Mouse (Mus musculus): ENCODE results near the gene Kif5a.
"Not testable (repeated sequence)": the region's sequence is repeated elsewhere in the genome, so short reads cannot be mapped to it uniquely, and the experiment has no call there.

Gene Kif5a

GRCm38 (mm10) chr10:127214422-127214803 lies 48.7 kb downstream of the Kif5a start:
- peak; percentile 31 for DNase-seq (ENCODE audit: low spot score)

GRCm38 (mm10) chr10:127213704-127214421 lies 49.3 kb downstream of the Kif5a start:
- no peak for DNase-seq (ENCODE audit: low spot score)

GRCm38 (mm10) chr10:127213272-127213671 lies 49.9 kb downstream of the Kif5a start:
- DNase-seq (ENCODE audit: low spot score), result peak; percentile 40

GRCm38 (mm10) chr10:127211414-127211854 lies 51.7 kb downstream of the Kif5a start, which contains the start of gene Pip4k2c:
Gene Pip4k2c, minus strand, starts transcription at chr10:127211585.
- DNase-seq (ENCODE audit: low spot score), result peak; percentile 90

- DNase-seq (ENCODE audit: low spot score), result peak; percentile 57
These were observed 52.2 kb downstream of the Kif5a start for GRCm38 (mm10) chr10:127210961-127211405.

GRCm38 (mm10) chr10:127209928-127210570 lies 53.1 kb downstream of the Kif5a start:
- DNase-seq (ENCODE audit: low spot score), result no peak

- no peak for DNase-seq (ENCODE audit: low spot score)
These were observed 54.2 kb downstream of the Kif5a start for GRCm38 (mm10) chr10:127208921-127209320.

GRCm38 (mm10) chr10:127205373-127205772 lies 57.8 kb downstream of the Kif5a start:
- no peak for DNase-seq (ENCODE audit: low spot score)

GRCm38 (mm10) chr10:127204589-127204988 lies 58.6 kb downstream of the Kif5a start:
- DNase-seq (ENCODE audit: low spot score), result no peak

GRCm38 (mm10) chr10:127203106-127203505 lies 60.0 kb downstream of the Kif5a start:
- no peak for DNase-seq (ENCODE audit: low spot score)

- no peak for DNase-seq (ENCODE audit: low spot score)
These were observed 62.9 kb downstream of the Kif5a start for GRCm38 (mm10) chr10:127200279-127200678.

GRCm38 (mm10) chr10:127199474-127199873 lies 63.7 kb downstream of the Kif5a start:
- no peak for DNase-seq (ENCODE audit: low spot score)

- peak; percentile 43 for DNase-seq (ENCODE audit: low spot score)
These were observed 64.1 kb downstream of the Kif5a start for GRCm38 (mm10) chr10:127199068-127199467.

- DNase-seq (ENCODE audit: low spot score), result no peak
These were observed 64.7 kb downstream of the Kif5a start for GRCm38 (mm10) chr10:127198492-127198891.

GRCm38 (mm10) chr10:127197505-127198110 lies 65.5 kb downstream of the Kif5a start:
- DNase-seq (ENCODE audit: low spot score), result no peak

- no peak for DNase-seq (ENCODE audit: low spot score)
These were observed 66.0 kb downstream of the Kif5a start for GRCm38 (mm10) chr10:127197104-127197503.

- peak; percentile 83 for DNase-seq (ENCODE audit: low spot score)
These were observed 66.8 kb downstream of the Kif5a start for GRCm38 (mm10) chr10:127196392-127196791.

- DNase-seq (ENCODE audit: low spot score), result peak; percentile 37
These were observed 67.6 kb downstream of the Kif5a start, which contains the start of gene Dtx3 for GRCm38 (mm10) chr10:127195328-127196129. Gene Dtx3, minus strand, starts transcription at chr10:127195728.

GRCm38 (mm10) chr10:127194428-127195327 lies 68.5 kb downstream of the Kif5a start:
- DNase-seq (ENCODE audit: low spot score), result peak; percentile 81

- no peak for DNase-seq (ENCODE audit: low spot score)
These were observed 70.1 kb downstream of the Kif5a start for GRCm38 (mm10) chr10:127193011-127193410.

GRCm38 (mm10) chr10:127192057-127192328 lies 71.2 kb downstream of the Kif5a start:
- not testable (repeated sequence) for DNase-seq (ENCODE audit: low spot score)
